ENCODE assay signal across 8 mouse cellular contexts in the genomic region with DNA sequence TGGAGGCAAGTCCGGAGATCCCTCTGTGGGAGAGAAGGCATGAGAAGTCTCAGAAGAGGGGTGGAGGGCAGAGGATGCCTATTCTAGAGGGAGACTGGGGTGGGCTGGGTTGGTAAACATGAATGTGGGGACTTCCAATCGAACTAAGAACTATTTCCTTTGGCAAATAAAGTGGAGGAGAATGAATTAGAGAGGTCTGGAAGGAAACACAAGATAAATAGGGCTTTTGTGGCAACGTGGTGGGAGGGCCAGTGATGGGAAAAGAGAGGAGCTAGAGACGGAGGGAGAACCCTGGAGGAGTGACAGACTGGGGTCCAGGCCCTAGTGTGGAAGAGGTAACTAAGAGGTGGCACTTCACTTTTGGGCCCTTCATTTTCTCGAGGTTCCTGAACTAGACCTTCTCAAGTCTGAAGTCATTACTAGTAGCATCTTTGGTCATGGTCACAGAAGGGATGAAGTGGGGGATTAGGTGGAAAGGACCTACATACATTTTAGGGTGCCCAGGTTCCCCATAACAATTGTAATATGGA. TPM values are rescaled to one million over a fixed set of nuclear protein-coding genes. Genes with fewer than 3 reads are reported as not detected.
DNase-seq lines count a peak whose midpoint lies in the region; ATAC-seq and TF ChIP-seq lines count a peak whose summit lies in the region.

No protein-coding gene starts in this region.

- H3K79me2 ChIP-seq in liver, adult 2 months (ENCODE audit: control insufficient read depth, insufficient read depth, low read length): peaks cover 29% of the 10 kb centered on the region

- peak overlapping the region; percentile 68 for H3K4me2 ChIP-seq in embryonic facial prominence, embryonic 13.5 days
- peak overlapping the region; percentile 70 for H3K4me2 ChIP-seq in intestine, embryonic 14.5 days (ENCODE audit: low read length)
- H3K4me2 ChIP-seq in neural tube, embryonic 12.5 days (replicated peaks): peak overlapping the region; percentile 75

- no peaks in the 10 kb centered on the region for H3K9me3 ChIP-seq in embryonic facial prominence, embryonic 13.5 days
- no peaks in the 10 kb centered on the region for H3K9me3 ChIP-seq in intestine, embryonic 14.5 days (ENCODE audit: control insufficient read depth, low read length)
- no peaks in the 10 kb centered on the region for H3K9me3 ChIP-seq in neural tube, embryonic 12.5 days

- H3K9ac ChIP-seq in liver, adult 2 months (ENCODE audit: low read depth, low read length): peak overlapping the region; percentile 100
- H3K9ac ChIP-seq in embryonic facial prominence, embryonic 13.5 days: peak overlapping the region; percentile 97
- peak overlapping the region; percentile 92 for H3K9ac ChIP-seq in intestine, embryonic 14.5 days (ENCODE audit: low read length)
- H3K9ac ChIP-seq in neural tube, embryonic 12.5 days: peak overlapping the region; percentile 97

- H3K36me3 ChIP-seq in liver, adult 2 months (ENCODE audit: control insufficient read depth, insufficient read depth, low read length): peaks cover 2% of the 10 kb centered on the region; the same call in 1 of the 2 replicates
- H3K36me3 ChIP-seq in embryonic facial prominence, embryonic 13.5 days: peaks cover 9% of the 10 kb centered on the region; the same call in 1 of the 2 replicates
- H3K36me3 ChIP-seq in intestine, embryonic 14.5 days (ENCODE audit: control insufficient read depth, insufficient read depth, low read length): peaks cover 7% of the 10 kb centered on the region
- 0 out of 2 replicates have a peak, but pooled peaks cover 3% of the 10 kb centered on the region for H3K36me3 ChIP-seq in neural tube, embryonic 12.5 days
- no peaks in the 10 kb centered on the region for H3K36me3 ChIP-seq in thymus, adult 2 months (ENCODE audit: control insufficient read depth, insufficient read depth, low read length)

- ATAC-seq in embryonic facial prominence, embryonic 13.5 days (ENCODE audit: insufficient number of reproducible peaks, insufficient read depth, low FRiP score, low TSS enrichment, low read depth): no peak
- ATAC-seq in intestine, embryonic 14.5 days (replicated peaks; ENCODE audit: low FRiP score, low TSS enrichment, low read depth): no peak
- ATAC-seq in neural tube, embryonic 12.5 days (ENCODE audit: low FRiP score, low read depth): no peak

- no peaks in the 10 kb centered on the region for H3K27me3 ChIP-seq in liver, adult 2 months (ENCODE audit: control insufficient read depth, insufficient read depth, low read length)
- no peaks in the 10 kb centered on the region for H3K27me3 ChIP-seq in embryonic facial prominence, embryonic 13.5 days
- H3K27me3 ChIP-seq in intestine, embryonic 14.5 days (replicated peaks; ENCODE audit: control insufficient read depth, insufficient read depth, low read length): no peaks in the 10 kb centered on the region
- H3K27me3 ChIP-seq in neural tube, embryonic 12.5 days (replicated peaks): no peaks in the 10 kb centered on the region
- H3K27me3 ChIP-seq in thymus, adult 2 months (ENCODE audit: control insufficient read depth, insufficient read depth, low read length): no peaks in the 10 kb centered on the region

- WGBS in liver, adult 2 months: 37% methylated on average over 5 of the region's 5 CpGs
- 1% methylated on average over 5 of the region's 5 CpGs for WGBS in embryonic facial prominence, embryonic 13.5 days
- WGBS in intestine, embryonic 14.5 days: 10% methylated on average over 5 of the region's 5 CpGs
- 4% methylated on average over 5 of the region's 5 CpGs for WGBS in neural tube, embryonic 12.5 days
- 52% methylated on average over 5 of the region's 5 CpGs for WGBS in thymus, adult 2 months

- no peak for TF ChIP-seq CTCF in liver, adult 2 months (IDR thresholded peaks at IDR 0.05; ENCODE audit: low read depth, low read length)
- no peak for TF ChIP-seq CTCF in thymus, adult 2 months (IDR thresholded peaks at IDR 0.05; ENCODE audit: borderline replicate concordance, control insufficient read depth, extremely low read depth, insufficient read depth, low read length, poor library complexity)

- no peak for TF ChIP-seq POLR2A in liver, adult 2 months (IDR thresholded peaks at IDR 0.05; ENCODE audit: extremely low read depth, insufficient read depth, low read length)
- no peak for TF ChIP-seq POLR2A in thymus, adult 2 months (IDR thresholded peaks at IDR 0.05; ENCODE audit: control insufficient read depth, extremely low read depth, insufficient read depth, low read length, poor library complexity)

- peaks cover 33% of the 10 kb centered on the region for H3K4me1 ChIP-seq in liver, adult 2 months (ENCODE audit: control insufficient read depth, insufficient read depth, low read length)
- H3K4me1 ChIP-seq in embryonic facial prominence, embryonic 13.5 days: peaks cover 52% of the 10 kb centered on the region
- H3K4me1 ChIP-seq in intestine, embryonic 14.5 days (replicated peaks; ENCODE audit: control insufficient read depth, insufficient read depth, low read length): peaks cover 36% of the 10 kb centered on the region
- peaks cover 46% of the 10 kb centered on the region for H3K4me1 ChIP-seq in neural tube, embryonic 12.5 days
- peaks cover 7% of the 10 kb centered on the region; the same call in 1 of the 2 replicates for H3K4me1 ChIP-seq in thymus, adult 2 months (replicated peaks; ENCODE audit: control insufficient read depth, insufficient read depth, low read length)

- no peak for DNase-seq in liver, adult 2 months (ENCODE audit: extremely low read depth, low read depth, low spot score)
- DNase-seq in liver: no peak
- no peak for DNase-seq in intestine, embryonic 14.5 days (ENCODE audit: low spot score)
- DNase-seq in left cerebral cortex, adult 18-20 months (ENCODE audit: low spot score in 2 of 2): no peak
- no peak for DNase-seq in kidney, postnatal 14 days
- DNase-seq in thymus, adult 2 months: no peak

- peak overlapping the region; percentile 71; the same call in 1 of the 2 replicates for H3K4me3 ChIP-seq in liver, adult 2 months (ENCODE audit: insufficient read depth, low read depth, low read length)
- H3K4me3 ChIP-seq in embryonic facial prominence, embryonic 13.5 days: peak overlapping the region; percentile 76
- H3K4me3 ChIP-seq in intestine, embryonic 14.5 days (ENCODE audit: low read depth, low read length): peak overlapping the region; percentile 80
- H3K4me3 ChIP-seq in neural tube, embryonic 12.5 days: peak overlapping the region; percentile 87
- H3K4me3 ChIP-seq in thymus, adult 2 months (ENCODE audit: control insufficient read depth, insufficient read depth, low read length): no peak overlapping the region

- peak overlapping the region; percentile 46 for H3K27ac ChIP-seq in liver, adult 2 months (replicated peaks; ENCODE audit: insufficient read depth, low read depth, low read length)
- peak overlapping the region; percentile 99 for H3K27ac ChIP-seq in embryonic facial prominence, embryonic 13.5 days
- peak overlapping the region; percentile 95 for H3K27ac ChIP-seq in intestine, embryonic 14.5 days (ENCODE audit: low read depth)
- 0 out of 2 replicates have a peak overlapping the region, but pooled peaks have one; percentile 97 for H3K27ac ChIP-seq in neural tube, embryonic 12.5 days
- no peak overlapping the region for H3K27ac ChIP-seq in thymus, adult 2 months (ENCODE audit: control insufficient read depth, insufficient read depth, low read length)

RNA-seq across cellular contexts. Expression of a gene that starts 1.1 kb away (rescaled TPM):
- total RNA-seq in liver, adult 2 months (2014; rRNA removed): 1.4 and 1.5 TPM in 2 replicates
- 9.6 and 10.9 TPM in 2 replicates for polyA plus RNA-seq in liver, adult 2 months (2012; rRNA removed)
- 22.1 and 22.2 TPM in 2 replicates for polyA plus RNA-seq in embryonic facial prominence, embryonic 13.5 days (2015; fragmentation: Nextera tagmentation; extraction: Ambion mirVana)
- 12.1 TPM in 2 replicates for polyA plus RNA-seq in intestine, embryonic 14.5 days (2014; fragmentation: Nextera tagmentation; extraction: Ambion mirVana)
- polyA plus RNA-seq in neural tube, embryonic 12.5 days (2016; fragmentation: Nextera tagmentation; extraction: Ambion mirVana): 16.8 and 17.4 TPM in 2 replicates
- total RNA-seq in left cerebral cortex, adult 18-20 months (2021): 100 to 1,000 TPM; 158 to 181 TPM
- 48.3 and 51.6 TPM in 2 replicates for polyA plus RNA-seq in thymus, adult 2 months (2012; rRNA removed)

RNA-seq across cellular contexts. Expression of a gene that starts 1.6 kb away (rescaled TPM):
- not detected in 2 replicates for total RNA-seq in liver, adult 2 months (2014; rRNA removed)
- not detected in 2 replicates for polyA plus RNA-seq in liver, adult 2 months (2012; rRNA removed)
- polyA plus RNA-seq in embryonic facial prominence, embryonic 13.5 days (2015; fragmentation: Nextera tagmentation; extraction: Ambion mirVana): 0.33 TPM in 1 of 2 replicates, not detected in the other
- polyA plus RNA-seq in intestine, embryonic 14.5 days (2014; fragmentation: Nextera tagmentation; extraction: Ambion mirVana): not detected in 2 replicates
- polyA plus RNA-seq in neural tube, embryonic 12.5 days (2016; fragmentation: Nextera tagmentation; extraction: Ambion mirVana): not detected in 2 replicates
- total RNA-seq in left cerebral cortex, adult 18-20 months (2021): 1 to 10 TPM in 1 of 2 experiments, not detected in 1; 1.4 TPM
- not detected in 2 replicates for polyA plus RNA-seq in thymus, adult 2 months (2012; rRNA removed)

RNA-seq across cellular contexts. Expression of a gene that starts 12.1 kb away (rescaled TPM):
- 0.09 and 0.67 TPM in 2 replicates for total RNA-seq in liver, adult 2 months (2014; rRNA removed)
- 0.19 and 0.34 TPM in 2 replicates for polyA plus RNA-seq in liver, adult 2 months (2012; rRNA removed)
- 10.7 and 10.9 TPM in 2 replicates for polyA plus RNA-seq in embryonic facial prominence, embryonic 13.5 days (2015; fragmentation: Nextera tagmentation; extraction: Ambion mirVana)
- 7.6 and 8.0 TPM in 2 replicates for polyA plus RNA-seq in intestine, embryonic 14.5 days (2014; fragmentation: Nextera tagmentation; extraction: Ambion mirVana)
- polyA plus RNA-seq in neural tube, embryonic 12.5 days (2016; fragmentation: Nextera tagmentation; extraction: Ambion mirVana): 25.2 and 27.8 TPM in 2 replicates
- total RNA-seq in left cerebral cortex, adult 18-20 months (2021): 1,000 to 10,000 TPM; 1,066 to 1,067 TPM
- polyA plus RNA-seq in thymus, adult 2 months (2012; rRNA removed): 10.2 and 12.9 TPM in 2 replicates

RNA-seq across cellular contexts. Expression of a gene that starts 16.2 kb away (rescaled TPM):
- 125 and 140 TPM in 2 replicates for total RNA-seq in liver, adult 2 months (2014; rRNA removed)
- 203 and 216 TPM in 2 replicates for polyA plus RNA-seq in liver, adult 2 months (2012; rRNA removed)
- polyA plus RNA-seq in embryonic facial prominence, embryonic 13.5 days (2015; fragmentation: Nextera tagmentation; extraction: Ambion mirVana): 487 and 605 TPM in 2 replicates
- polyA plus RNA-seq in intestine, embryonic 14.5 days (2014; fragmentation: Nextera tagmentation; extraction: Ambion mirVana): 440 and 466 TPM in 2 replicates
- 527 and 552 TPM in 2 replicates for polyA plus RNA-seq in neural tube, embryonic 12.5 days (2016; fragmentation: Nextera tagmentation; extraction: Ambion mirVana)
- total RNA-seq in left cerebral cortex, adult 18-20 months (2021): 100 to 1,000 TPM; 321 to 335 TPM
- 265 and 352 TPM in 2 replicates for polyA plus RNA-seq in thymus, adult 2 months (2012; rRNA removed)

RNA-seq across cellular contexts. Expression of a gene that starts 18.9 kb away (rescaled TPM):
- 16.7 and 19.7 TPM in 2 replicates for total RNA-seq in liver, adult 2 months (2014; rRNA removed)
- 17.3 and 17.8 TPM in 2 replicates for polyA plus RNA-seq in liver, adult 2 months (2012; rRNA removed)
- 9.2 and 13.9 TPM in 2 replicates for polyA plus RNA-seq in embryonic facial prominence, embryonic 13.5 days (2015; fragmentation: Nextera tagmentation; extraction: Ambion mirVana)
- 11.7 and 14.1 TPM in 2 replicates for polyA plus RNA-seq in intestine, embryonic 14.5 days (2014; fragmentation: Nextera tagmentation; extraction: Ambion mirVana)
- polyA plus RNA-seq in neural tube, embryonic 12.5 days (2016; fragmentation: Nextera tagmentation; extraction: Ambion mirVana): 4.8 and 6.6 TPM in 2 replicates
- total RNA-seq in left cerebral cortex, adult 18-20 months (2021): 1 to 10 TPM; 2.5 to 5.1 TPM
- polyA plus RNA-seq in thymus, adult 2 months (2012; rRNA removed): 210 and 212 TPM in 2 replicates
